Mouse (Mus musculus): ENCODE results near the gene Ttc3.
"Not testable (repeated sequence)": the region's sequence is repeated elsewhere in the genome, so short reads cannot be mapped to it uniquely, and the experiment has no call there.

Ttc3 gene

DNA sequence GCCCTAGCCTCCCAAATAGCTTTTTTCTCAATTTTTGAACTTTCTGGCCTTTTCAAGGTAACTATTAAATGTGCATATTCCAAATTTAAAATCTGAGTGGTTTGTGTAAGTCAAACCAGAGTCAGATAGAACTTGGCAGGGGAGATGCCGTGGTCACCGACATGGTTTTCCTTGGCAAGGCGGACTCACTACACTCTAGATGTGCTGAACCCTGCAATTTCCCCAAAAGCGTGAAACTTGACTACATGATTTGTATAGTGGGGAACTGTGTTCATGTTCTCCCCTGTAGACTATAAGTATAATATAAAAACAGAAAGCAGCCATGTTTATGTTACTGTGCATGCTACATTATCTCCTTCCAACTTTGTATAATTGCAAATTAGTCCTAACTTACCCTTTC is 58.5 kb downstream of the Ttc3 start:
- no peak for DNase-seq (ENCODE audit: low read depth, low spot score)

- DNase-seq (ENCODE audit: low read depth, low spot score), result peak; percentile 97
Observed at GRCm38 (mm10) chr16:94435495-94436234, 65.2 kb downstream of the Ttc3 start.

- peak; percentile 58 for DNase-seq (ENCODE audit: low read depth, low spot score)
Observed at GRCm38 (mm10) chr16:94436801-94437200, 66.4 kb downstream of the Ttc3 start.

- DNase-seq (ENCODE audit: low read depth, low spot score), result peak; percentile 31
Observed at GRCm38 (mm10) chr16:94441361-94441760, 70.9 kb downstream of the Ttc3 start.

- DNase-seq (ENCODE audit: low read depth, low spot score), result peak; percentile 37
Observed at GRCm38 (mm10) chr16:94449151-94449550, 78.7 kb downstream of the Ttc3 start.

GRCm38 (mm10) chr16:94449632-94450031 is 79.2 kb downstream of the Ttc3 start:
- DNase-seq (ENCODE audit: low read depth, low spot score), result no peak

DNA sequence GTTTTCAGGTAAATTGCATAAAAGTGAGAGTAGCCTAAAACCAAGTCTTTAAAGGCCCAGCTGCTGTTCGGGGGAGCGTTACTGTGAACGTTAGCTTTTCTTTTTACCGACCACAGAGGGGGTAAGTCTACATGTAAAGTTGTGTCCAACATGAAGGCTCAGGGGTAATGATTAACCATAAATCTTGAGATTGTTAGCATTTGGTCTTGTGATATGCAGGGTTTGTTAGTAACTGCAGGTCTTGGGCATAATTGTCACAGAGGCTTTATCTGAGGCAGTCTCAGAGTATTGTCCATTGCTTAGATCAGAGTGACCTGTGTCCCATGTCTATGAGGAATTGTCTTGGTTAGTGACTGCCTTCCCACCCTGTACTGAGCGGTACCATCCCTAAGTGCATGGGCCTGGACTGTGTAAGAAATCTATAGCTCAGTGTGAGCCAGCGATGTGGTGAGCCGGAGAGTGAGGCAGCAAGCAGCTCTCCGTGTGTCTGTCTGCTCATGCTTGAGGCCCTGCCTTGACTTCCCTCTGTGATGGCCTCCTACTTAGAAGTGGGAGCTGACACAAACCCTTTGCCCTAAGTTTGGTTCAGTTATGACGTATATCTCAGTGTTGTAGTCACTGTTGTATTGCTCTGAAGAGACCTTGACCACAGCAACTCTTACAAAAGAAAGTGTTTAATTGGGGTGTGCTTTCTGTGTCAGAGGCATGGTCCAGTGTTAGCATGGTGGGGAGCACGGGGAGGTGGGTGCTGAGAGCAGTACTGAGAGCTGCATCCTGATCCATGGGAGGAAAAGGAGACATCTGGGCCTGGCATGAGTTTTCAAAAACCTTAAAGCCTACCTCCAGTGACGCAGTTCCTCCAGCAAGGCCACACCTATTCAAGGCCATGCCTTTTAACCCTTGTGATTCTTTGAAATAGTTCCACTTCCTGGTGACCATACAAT is 81.4 kb downstream of the Ttc3 start:
- no peak for DNase-seq (ENCODE audit: low read depth, low spot score)

DNA sequence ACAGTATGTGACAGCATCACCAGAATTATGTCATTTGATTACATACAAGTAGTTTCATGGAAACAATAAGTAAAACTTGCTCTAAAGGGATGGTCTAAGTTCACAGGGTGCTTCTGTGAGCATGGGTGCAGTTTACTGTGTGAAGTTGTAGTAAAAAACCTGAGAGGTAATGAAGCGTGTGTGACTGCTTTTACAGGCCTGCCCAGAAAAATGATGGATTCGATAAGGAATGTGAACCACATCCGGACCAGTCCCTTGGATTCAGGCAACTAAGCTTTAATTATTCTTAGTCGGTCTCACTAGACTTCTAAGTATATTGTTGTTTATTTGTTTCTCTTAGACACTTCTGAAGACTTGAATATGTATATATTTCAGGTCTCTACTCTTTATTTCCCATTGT is 82.3 kb downstream of the Ttc3 start:
- DNase-seq (ENCODE audit: low read depth, low spot score), result no peak

- DNase-seq (ENCODE audit: low read depth, low spot score), result no peak
Observed at GRCm38 (mm10) chr16:94454146-94454545, 83.7 kb downstream of the Ttc3 start.

DNA sequence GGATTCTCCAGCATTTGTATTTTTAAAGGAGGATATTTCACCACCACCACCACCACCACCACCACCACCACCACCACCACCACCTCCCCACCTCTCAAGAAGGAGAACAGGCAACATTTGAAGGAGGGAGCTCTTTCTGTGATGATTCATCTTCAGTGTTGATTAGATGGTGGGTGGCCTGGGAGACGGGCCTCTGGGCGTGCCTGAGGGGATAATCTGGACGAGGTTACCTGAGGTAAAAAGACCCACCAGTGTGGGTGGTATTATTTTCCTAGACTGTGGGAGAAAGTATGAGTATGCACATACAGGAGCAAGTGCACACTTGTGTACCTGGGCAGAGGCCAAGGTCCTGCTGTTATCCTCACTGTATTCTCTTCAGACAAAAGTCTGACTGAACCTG is 93.6 kb downstream of the Ttc3 start:
- DNase-seq (ENCODE audit: low read depth, low spot score), result no peak

DNA sequence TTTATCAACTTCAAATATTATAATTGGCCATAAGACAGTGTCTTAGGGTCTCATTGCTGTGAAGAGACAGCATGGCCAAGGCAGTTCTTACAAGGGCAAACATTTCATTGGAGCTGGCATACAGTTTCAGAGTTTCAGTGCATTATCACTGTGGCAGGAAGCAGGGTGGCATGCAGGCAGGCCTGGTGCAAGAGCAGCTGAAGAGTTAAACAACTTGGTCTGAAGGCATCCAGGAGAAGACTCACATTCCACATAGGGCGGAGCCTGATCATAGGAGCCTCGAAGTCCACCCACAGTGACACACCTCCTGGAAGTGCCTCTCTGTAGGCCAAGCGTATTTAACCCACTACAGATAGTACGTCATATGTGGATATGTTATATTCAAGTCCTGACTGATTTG is 95.5 kb downstream of the Ttc3 start:
- peak; percentile 17 for DNase-seq (ENCODE audit: low read depth, low spot score)

DNA sequence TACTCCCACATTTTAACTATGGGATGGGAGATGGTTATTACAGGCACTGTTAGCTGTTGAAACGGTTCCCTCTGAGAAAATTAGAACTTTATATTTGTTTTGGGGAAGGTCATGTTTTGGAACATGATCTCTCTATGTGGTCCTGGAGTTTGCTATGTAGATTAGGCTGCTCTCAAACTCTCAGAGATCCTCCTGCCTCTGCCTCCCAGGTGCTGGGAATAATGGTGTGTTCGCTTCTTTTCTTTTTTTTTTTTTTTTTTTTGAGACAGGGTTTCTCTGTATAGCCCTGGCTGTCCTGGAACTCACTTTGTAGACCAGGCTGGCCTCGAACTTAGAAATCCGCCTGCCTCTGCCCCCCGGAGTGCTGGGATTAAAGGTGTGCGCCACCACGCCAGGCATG is 95.9 kb downstream of the Ttc3 start:
- DNase-seq (ENCODE audit: low read depth, low spot score), result not testable (repeated sequence)

DNA sequence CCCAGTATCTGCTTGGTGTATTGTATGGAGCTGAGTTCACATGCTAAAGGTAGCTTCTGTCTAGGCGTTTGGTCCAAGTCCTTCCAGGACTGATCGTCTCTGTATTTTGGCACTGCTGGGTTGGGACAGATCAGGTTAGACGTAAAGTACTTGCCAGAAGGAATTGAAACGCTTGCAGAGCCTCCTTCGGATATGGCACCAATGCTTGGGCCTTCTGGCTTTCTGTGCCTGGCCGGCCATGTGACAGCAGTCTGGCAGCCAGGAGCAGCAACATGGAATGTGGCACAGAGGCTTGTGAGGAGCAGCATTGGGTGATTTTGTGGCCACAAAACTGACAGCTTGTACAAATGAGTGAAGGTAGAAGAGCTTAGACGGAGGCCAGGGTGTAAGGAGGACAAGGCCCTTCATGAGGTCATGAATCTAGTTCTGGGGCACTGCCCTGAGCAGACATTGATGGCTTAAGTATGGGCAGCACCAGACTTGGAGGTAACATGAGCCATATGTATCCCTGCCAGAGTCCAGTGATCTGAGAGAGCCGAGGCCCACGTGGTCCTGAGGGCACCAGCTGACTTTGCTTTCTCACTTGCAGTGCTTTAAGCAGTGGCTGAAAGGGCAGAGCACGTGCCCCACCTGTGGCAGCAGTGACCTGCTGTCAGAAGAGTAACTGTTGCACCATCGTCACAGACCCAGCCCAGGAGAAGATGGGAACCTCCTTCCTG is 97.1 kb downstream of the Ttc3 start:
- no peak for DNase-seq (ENCODE audit: low read depth, low spot score)

GRCm38 (mm10) chr16:94468391-94468790 is 98.0 kb downstream of the Ttc3 start:
- peak; percentile 30 for DNase-seq (ENCODE audit: low read depth, low spot score)

- peak; percentile 59 for DNase-seq (ENCODE audit: low read depth, low spot score)
Observed at GRCm38 (mm10) chr16:94472515-94472951, 102.1 kb downstream of the Ttc3 start.

GRCm38 (mm10) chr16:94473086-94473822 is 102.8 kb downstream of the Ttc3 start:
- DNase-seq (ENCODE audit: low read depth, low spot score), result no peak

DNA sequence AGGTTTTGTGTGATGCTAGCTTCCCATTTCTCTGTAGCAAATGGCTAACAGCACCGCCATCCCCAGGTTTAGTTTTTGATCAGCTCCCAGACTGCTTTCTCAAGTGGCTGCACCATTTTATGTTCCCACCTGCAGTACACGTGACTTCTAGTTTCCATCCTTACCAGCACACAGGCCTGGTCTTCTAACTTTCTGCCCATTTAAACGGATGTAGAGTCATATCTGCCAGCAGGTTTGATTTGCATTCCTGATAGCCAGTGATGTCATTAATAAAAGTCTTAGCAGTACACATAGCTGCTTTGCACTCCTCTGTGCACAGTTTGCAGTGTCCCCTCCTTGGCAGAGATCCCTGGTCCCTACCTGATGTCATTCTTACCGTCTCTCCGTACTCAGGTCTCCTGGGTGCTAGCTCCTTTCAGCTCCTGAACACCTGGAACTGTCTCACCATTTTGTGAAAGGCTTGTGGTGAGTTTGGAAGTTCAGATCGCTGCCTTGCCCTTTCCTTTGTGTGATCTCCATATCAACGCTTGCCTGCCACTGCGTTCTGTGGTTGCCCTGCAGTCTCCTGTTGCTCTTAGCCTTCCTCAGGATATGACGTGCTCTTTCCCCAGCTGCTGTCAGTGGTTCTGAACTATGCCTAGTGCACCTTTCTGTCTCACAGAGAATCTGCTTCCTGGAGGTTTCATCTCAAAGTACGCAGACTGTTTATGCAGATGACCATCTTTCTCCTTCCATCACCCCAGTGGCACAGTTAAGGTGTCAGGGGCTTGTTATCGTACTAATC is 114.5 kb downstream of the Ttc3 start:
- no peak for DNase-seq (ENCODE audit: low read depth, low spot score)

DNA sequence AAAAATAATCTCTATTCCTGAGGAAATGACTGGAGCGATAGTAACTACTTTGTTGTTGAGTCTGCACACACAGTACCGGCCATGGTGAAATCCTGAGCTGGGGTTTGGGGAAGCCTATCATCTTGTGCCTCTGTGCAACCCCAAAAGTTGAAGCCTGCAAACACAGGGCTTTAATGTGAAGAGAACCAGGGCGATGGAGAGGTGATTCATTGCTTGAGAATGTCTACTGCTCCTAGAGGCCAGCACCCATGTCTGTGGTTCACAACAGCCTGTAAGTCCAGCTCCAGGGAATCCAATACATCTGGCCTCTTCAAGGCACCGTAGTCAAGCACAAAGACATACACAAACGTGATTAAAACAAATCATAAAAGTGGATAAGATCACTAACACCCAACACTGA is 116.9 kb downstream of the Ttc3 start:
- DNase-seq (ENCODE audit: low read depth, low spot score), result peak; percentile 83

DNA sequence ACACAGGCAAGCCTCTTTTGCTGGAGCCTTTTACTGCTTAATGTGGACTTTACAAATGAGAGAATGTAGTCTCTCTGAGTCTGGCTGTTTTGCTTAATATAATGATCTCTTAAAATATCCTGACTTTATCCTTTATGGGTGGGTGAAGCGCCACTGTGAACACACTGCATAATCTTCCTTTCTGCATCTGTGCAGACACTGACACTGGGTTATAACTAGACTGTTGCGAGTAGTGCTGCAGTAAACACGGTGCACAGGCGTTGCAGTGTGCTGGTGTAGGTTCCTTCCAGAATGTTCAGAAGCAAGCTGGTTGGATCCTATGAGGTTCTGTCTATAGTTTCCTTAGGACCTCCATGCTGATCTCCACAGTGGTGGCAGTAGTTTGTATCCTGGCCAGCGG is 118.9 kb downstream of the Ttc3 start:
- DNase-seq (ENCODE audit: low read depth, low spot score), result no peak

DNA sequence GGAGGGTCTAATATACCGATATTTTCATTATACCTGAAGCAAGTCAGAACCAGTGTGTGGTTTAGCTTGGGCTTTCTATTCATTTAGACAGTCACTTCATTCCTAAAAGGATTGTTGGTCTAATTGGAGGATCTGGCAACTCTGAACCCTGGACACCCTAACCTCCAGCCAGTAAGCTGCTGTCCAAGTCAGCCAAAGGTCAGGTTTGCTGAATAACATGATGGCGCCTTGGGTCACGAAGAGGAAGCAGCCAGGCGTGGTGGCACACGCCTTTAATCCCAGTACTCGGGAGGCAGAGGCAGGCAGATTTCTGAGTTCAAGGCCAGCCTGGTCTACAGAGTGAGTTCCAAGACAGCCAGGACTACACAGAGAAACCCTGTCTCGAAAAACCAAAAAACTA is 126.8 kb downstream of the Ttc3 start:
- DNase-seq (ENCODE audit: low read depth, low spot score), result not testable (repeated sequence)

- peak; percentile 67 for DNase-seq (ENCODE audit: low read depth, low spot score)
Observed at GRCm38 (mm10) chr16:94497911-94498310, 127.5 kb downstream of the Ttc3 start.
